Mouse (Mus musculus): ENCODE measurements around the gene Aaed1. TPM values are rescaled to one million over a fixed set of nuclear protein-coding genes. Genes with fewer than 3 reads are reported as not detected.

Gene Aaed1
- 10 to 100 TPM; 61.7 to 63.1 TPM for total RNA-seq (2023)

GRCm38 (mm10) chr13:64312024-64312915 is at the start of gene Aaed1:
TSS of gene Aaed1 (minus strand) at chr13:64312710.

GRCm38 (mm10) chr13:64274879-64275753 is 37.4 kb downstream of the Aaed1 start, which contains the start of gene Cdc14b:
TSS of gene Cdc14b (minus strand) at chr13:64275290.

Other genes with a start within 250 kb of the Aaed1 start
- not detected for gene Hsd17b3, start 223.5 kb downstream of the Aaed1 start, total RNA-seq (2023)
- gene Slc35d2, start 183.3 kb downstream of the Aaed1 start, total RNA-seq (2023), result 10 to 100 TPM; 17.7 to 17.9 TPM
- 10 to 100 TPM in 1 of 2 experiments, 1 to 10 TPM in 1; 9.7 to 13.3 TPM for gene Zfp367, start 159.5 kb downstream of the Aaed1 start, total RNA-seq (2023)
- 10 to 100 TPM; 18.6 to 21.8 TPM for gene Habp4, start 150.9 kb downstream of the Aaed1 start, total RNA-seq (2023)
- 10 to 100 TPM; 28.0 to 35.5 TPM for gene Cdc14b, start 37.4 kb downstream of the Aaed1 start, total RNA-seq (2023)
- gene Ctsl, start 58.2 kb upstream of the Aaed1 start, total RNA-seq (2023), result 10 to 100 TPM; 30.1 to 33.5 TPM
- gene Cdk20, start 119.6 kb upstream of the Aaed1 start, total RNA-seq (2023), result 1 to 10 TPM; 4.1 to 5.7 TPM
- not detected for gene Fam240b, start 185.1 kb upstream of the Aaed1 start, total RNA-seq (2023)

Measured in T-cell, adult 66 days (primary cell).